Mouse (Mus musculus) thymus, adult 2 months (tissue): ENCODE data around the gene Igsf6.

Source experiments
- CTCF ChIP-seq: fragments of 200-500 bp; IDR thresholded peaks from 2 replicates; pipeline ENCODE4 v1.5.1; 2012; ENCODE audit warnings: mild to moderate bottlenecking, control low read depth, low read length, moderate library complexity, borderline replicate concordance; ENCODE audit not compliant: control insufficient read depth, poor library complexity, insufficient read depth; ENCODE audit errors: extremely low read depth
- POLR2A ChIP-seq: fragments of 200-500 bp; IDR thresholded peaks from 2 replicates; pipeline ENCODE4 v1.6.1; 2012; ENCODE audit warnings: mild to moderate bottlenecking, low read length, control low read depth, moderate library complexity; ENCODE audit not compliant: control insufficient read depth, poor library complexity, insufficient read depth; ENCODE audit errors: extremely low read depth

GRCm38 (mm10) chr7:121081350-121081749 is 7.0 kb upstream of the Igsf6 start, which contains the start of gene Otoa:
- no peak for TF ChIP-seq CTCF
- TF ChIP-seq POLR2A: no peak
